Mouse (Mus musculus): ENCODE results near the gene Cds1. TPM values are rescaled to one million over a fixed set of nuclear protein-coding genes. Genes with fewer than 3 reads are reported as not detected.
"Not testable (repeated sequence)": the region's sequence is repeated elsewhere in the genome, so short reads cannot be mapped to it uniquely, and the experiment has no call there.

Cds1 gene
- polyA plus RNA-seq, 1 experiment, result 15.9 TPM

GRCm38 (mm10) chr5:101832991-101833390 is 68.1 kb downstream of the Cds1 start:
- Histone ChIP-seq H3K27ac (ENCODE audit: insufficient read depth, low read length) (no peak overlapping the region), H3K9ac (ENCODE audit: low read depth, poor library complexity, severe bottlenecking) (no peak overlapping the region), H3K4me3 (ENCODE audit: low read depth, low read length) (no peak overlapping the region), H3K36me3 (ENCODE audit: control insufficient read depth, insufficient read depth, low read length, poor library complexity, severe bottlenecking) (no peaks in the 10 kb centered on the region), H3K9me3 (replicated peaks; ENCODE audit: control insufficient read depth, insufficient read depth, low read length, poor library complexity, severe bottlenecking) (no peaks in the 10 kb centered on the region), H3K27me3 (ENCODE audit: control insufficient read depth, insufficient read depth, low read length, poor library complexity, severe bottlenecking) (no peaks in the 10 kb centered on the region), H3K4me1 (ENCODE audit: control insufficient read depth, insufficient read depth, low read length) (peaks cover 2% of the 10 kb centered on the region)
- TF ChIP-seq EP300 (IDR thresholded peaks at IDR 0.05; ENCODE audit: insufficient read depth, low read depth, low read length) (no peak), CTCF (IDR thresholded peaks at IDR 0.05; ENCODE audit: low read depth, low read length) (no peak), POLR2A (IDR thresholded peaks at IDR 0.05; ENCODE audit: insufficient read depth, low read length) (no peak)

- H3K4me3 ChIP-seq (ENCODE audit: low read depth, low read length), result no peak overlapping the region
- TF ChIP-seq CTCF (IDR thresholded peaks at IDR 0.05; ENCODE audit: low read depth, low read length), result peak; percentile 89
- no peak for TF ChIP-seq EP300 (IDR thresholded peaks at IDR 0.05; ENCODE audit: insufficient read depth, low read depth, low read length)
- no peaks in the 10 kb centered on the region for H3K36me3 ChIP-seq (ENCODE audit: control insufficient read depth, insufficient read depth, low read length, poor library complexity, severe bottlenecking)
- peaks cover 6% of the 10 kb centered on the region; the same call in 1 of the 2 replicates for H3K9me3 ChIP-seq (replicated peaks; ENCODE audit: control insufficient read depth, insufficient read depth, low read length, poor library complexity, severe bottlenecking)
- no peak overlapping the region for H3K9ac ChIP-seq (ENCODE audit: low read depth, poor library complexity, severe bottlenecking)
- no peaks in the 10 kb centered on the region for H3K27me3 ChIP-seq (ENCODE audit: control insufficient read depth, insufficient read depth, low read length, poor library complexity, severe bottlenecking)
- H3K27ac ChIP-seq (ENCODE audit: insufficient read depth, low read length), result 0 out of 2 replicates have a peak overlapping the region, but pooled peaks have one; percentile 18
- H3K4me1 ChIP-seq (ENCODE audit: control insufficient read depth, insufficient read depth, low read length), result peaks cover 2% of the 10 kb centered on the region
These were observed 68.9 kb downstream of the Cds1 start for GRCm38 (mm10) chr5:101833875-101834274.

- Histone ChIP-seq H3K9me3 (replicated peaks; ENCODE audit: control insufficient read depth, insufficient read depth, low read length, poor library complexity, severe bottlenecking) (peaks cover 12% of the 10 kb centered on the region; the same call in 1 of the 2 replicates), H3K27me3 (ENCODE audit: control insufficient read depth, insufficient read depth, low read length, poor library complexity, severe bottlenecking) (no peaks in the 10 kb centered on the region), H3K4me1 (ENCODE audit: control insufficient read depth, insufficient read depth, low read length) (no peaks in the 10 kb centered on the region), H3K4me3 (ENCODE audit: low read depth, low read length) (no peak overlapping the region), H3K9ac (ENCODE audit: low read depth, poor library complexity, severe bottlenecking) (no peak overlapping the region), H3K36me3 (ENCODE audit: control insufficient read depth, insufficient read depth, low read length, poor library complexity, severe bottlenecking) (peaks cover 2% of the 10 kb centered on the region), H3K27ac (ENCODE audit: insufficient read depth, low read length) (no peak overlapping the region)
- no peak for TF ChIP-seq POLR2A (IDR thresholded peaks at IDR 0.05; ENCODE audit: insufficient read depth, low read length)
- TF ChIP-seq EP300 (IDR thresholded peaks at IDR 0.05; ENCODE audit: insufficient read depth, low read depth, low read length), result no peak
- TF ChIP-seq CTCF (IDR thresholded peaks at IDR 0.05; ENCODE audit: low read depth, low read length), result no peak
These were observed 71.3 kb downstream of the Cds1 start for GRCm38 (mm10) chr5:101836221-101836620.

- not testable (repeated sequence) for H3K4me3 ChIP-seq (ENCODE audit: low read depth, low read length); H3K27me3 ChIP-seq (ENCODE audit: control insufficient read depth, insufficient read depth, low read length, poor library complexity, severe bottlenecking); H3K4me1 ChIP-seq (ENCODE audit: control insufficient read depth, insufficient read depth, low read length); H3K27ac ChIP-seq (ENCODE audit: insufficient read depth, low read length); H3K9ac ChIP-seq (ENCODE audit: low read depth, poor library complexity, severe bottlenecking); H3K36me3 ChIP-seq (ENCODE audit: control insufficient read depth, insufficient read depth, low read length, poor library complexity, severe bottlenecking)
- H3K9me3 ChIP-seq (replicated peaks; ENCODE audit: control insufficient read depth, insufficient read depth, low read length, poor library complexity, severe bottlenecking), result peaks cover 12% of the 10 kb centered on the region; the same call in 1 of the 2 replicates
These were observed 72.7 kb downstream of the Cds1 start for GRCm38 (mm10) chr5:101837605-101838004.

- Histone ChIP-seq H3K27me3 (ENCODE audit: control insufficient read depth, insufficient read depth, low read length, poor library complexity, severe bottlenecking) (no peaks in the 10 kb centered on the region), H3K36me3 (ENCODE audit: control insufficient read depth, insufficient read depth, low read length, poor library complexity, severe bottlenecking) (peaks cover 5% of the 10 kb centered on the region), H3K27ac (ENCODE audit: insufficient read depth, low read length) (no peak overlapping the region), H3K4me3 (ENCODE audit: low read depth, low read length) (no peak overlapping the region), H3K9ac (ENCODE audit: low read depth, poor library complexity, severe bottlenecking) (no peak overlapping the region), H3K4me1 (ENCODE audit: control insufficient read depth, insufficient read depth, low read length) (peaks cover 6% of the 10 kb centered on the region), H3K9me3 (replicated peaks; ENCODE audit: control insufficient read depth, insufficient read depth, low read length, poor library complexity, severe bottlenecking) (peaks cover 12% of the 10 kb centered on the region; the same call in 1 of the 2 replicates)
- TF ChIP-seq EP300 (IDR thresholded peaks at IDR 0.05; ENCODE audit: insufficient read depth, low read depth, low read length) (no peak), CTCF (IDR thresholded peaks at IDR 0.05; ENCODE audit: low read depth, low read length) (no peak)
These were observed 75.5 kb downstream of the Cds1 start for GRCm38 (mm10) chr5:101840476-101840875.

GRCm38 (mm10) chr5:101845011-101845410 is 80.1 kb downstream of the Cds1 start:
- H3K27ac ChIP-seq (ENCODE audit: insufficient read depth, low read length), result no peak overlapping the region
- 0 out of 2 replicates have a peak, but pooled peaks cover 2% of the 10 kb centered on the region for H3K9me3 ChIP-seq (replicated peaks; ENCODE audit: control insufficient read depth, insufficient read depth, low read length, poor library complexity, severe bottlenecking)
- H3K9ac ChIP-seq (ENCODE audit: low read depth, poor library complexity, severe bottlenecking), result no peak overlapping the region
- peaks cover 5% of the 10 kb centered on the region for H3K36me3 ChIP-seq (ENCODE audit: control insufficient read depth, insufficient read depth, low read length, poor library complexity, severe bottlenecking)
- TF ChIP-seq POLR2A (IDR thresholded peaks at IDR 0.05; ENCODE audit: insufficient read depth, low read length) (no peak), EP300 (IDR thresholded peaks at IDR 0.05; ENCODE audit: insufficient read depth, low read depth, low read length) (no peak), CTCF (IDR thresholded peaks at IDR 0.05; ENCODE audit: low read depth, low read length) (no peak)
- H3K4me3 ChIP-seq (ENCODE audit: low read depth, low read length), result no peak overlapping the region
- no peaks in the 10 kb centered on the region for H3K27me3 ChIP-seq (ENCODE audit: control insufficient read depth, insufficient read depth, low read length, poor library complexity, severe bottlenecking)
- peaks cover 17% of the 10 kb centered on the region for H3K4me1 ChIP-seq (ENCODE audit: control insufficient read depth, insufficient read depth, low read length)

All from ES-Bruce4 (cell line).